8 mouse cellular contexts compared by ENCODE assay signal in the genomic region with DNA sequence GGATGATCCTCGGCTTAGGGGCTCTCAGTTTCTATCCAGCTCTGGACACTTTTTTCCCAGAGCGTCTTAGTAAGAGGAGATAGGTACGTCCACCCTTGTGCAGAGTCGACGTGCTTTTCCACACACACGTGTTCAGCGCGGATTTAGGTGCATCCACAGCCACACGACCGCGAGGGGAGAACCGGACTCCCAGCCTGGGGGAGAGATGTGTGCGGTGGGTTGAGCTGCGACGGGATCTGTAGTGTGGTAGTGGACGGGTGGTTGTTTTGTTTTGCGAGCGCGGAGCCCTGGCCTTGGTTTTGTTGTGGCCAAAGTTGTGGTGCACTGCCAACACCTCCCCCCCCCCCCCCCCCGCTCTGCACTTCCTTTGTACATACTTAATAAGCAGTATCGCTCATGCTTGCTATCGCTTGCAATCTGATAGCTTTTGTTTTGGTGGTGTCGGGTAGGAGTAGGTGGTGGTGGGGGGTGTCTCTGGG. TPM values are rescaled to one million over a fixed set of nuclear protein-coding genes. Genes with fewer than 3 reads are reported as not detected.
A peak's percentile ranks its signal among the peaks of the same experiment; 100 is the strongest.
DNase-seq lines count a peak whose midpoint lies in the region; ATAC-seq and TF ChIP-seq lines count a peak whose summit lies in the region.

No protein-coding gene starts in this region.

- peak overlapping the region; percentile 62 for H3K4me3 ChIP-seq in forebrain, embryonic 11.5 days (ENCODE audit: low read depth, low read length)
- H3K4me3 ChIP-seq in kidney, adult 2 months (ENCODE audit: insufficient read depth, low read depth, low read length), result peak overlapping the region; percentile 95

- peak overlapping the region; percentile 98 for H3K4me2 ChIP-seq in forebrain, embryonic 11.5 days (ENCODE audit: low read depth, low read length, severe bottlenecking)

- no peak for TF ChIP-seq POLR2A in kidney, adult 2 months (IDR thresholded peaks at IDR 0.05; ENCODE audit: low read depth, low read length)

- H3K27me3 ChIP-seq in forebrain, embryonic 11.5 days (ENCODE audit: control insufficient read depth, insufficient read depth, low read length), result no peaks in the 10 kb centered on the region
- H3K27me3 ChIP-seq in kidney, adult 2 months (replicated peaks; ENCODE audit: control insufficient read depth, insufficient read depth, low read length), result no peaks in the 10 kb centered on the region

- no peaks in the 10 kb centered on the region for H3K36me3 ChIP-seq in forebrain, embryonic 11.5 days (ENCODE audit: control insufficient read depth, insufficient read depth, low read length)
- no peaks in the 10 kb centered on the region for H3K36me3 ChIP-seq in kidney, adult 2 months (ENCODE audit: control insufficient read depth, insufficient read depth, low read length)

- peaks cover 9% of the 10 kb centered on the region; the same call in 1 of the 2 replicates for H3K4me1 ChIP-seq in forebrain, embryonic 11.5 days (replicated peaks; ENCODE audit: control insufficient read depth, insufficient read depth, low read length)
- peaks cover 20% of the 10 kb centered on the region for H3K4me1 ChIP-seq in kidney, adult 2 months (ENCODE audit: control insufficient read depth, insufficient read depth, low read length)

- peak; percentile 9 for ATAC-seq in CD4-positive, CD25-positive, alpha-beta regulatory T cell, adult 4 months
- ATAC-seq in forebrain, embryonic 11.5 days (replicated peaks; ENCODE audit: low FRiP score), result no peak

- no peak for TF ChIP-seq CTCF in kidney, adult 2 months (conservative IDR thresholded peaks at IDR 0.05; ENCODE audit: insufficient read depth, insufficient read length, low read depth, low read length)

- H3K9me3 ChIP-seq in forebrain, embryonic 11.5 days (ENCODE audit: control insufficient read depth, low read length), result no peaks in the 10 kb centered on the region

- H3K27ac ChIP-seq in forebrain, embryonic 11.5 days (ENCODE audit: low read depth, low read length), result no peak overlapping the region
- peak overlapping the region; percentile 67 for H3K27ac ChIP-seq in kidney, adult 2 months (ENCODE audit: insufficient read depth, low read depth, low read length)

- H3K9ac ChIP-seq in forebrain, embryonic 11.5 days (ENCODE audit: low read length), result peak overlapping the region; percentile 96

- peak; percentile 71 for DNase-seq in adrenal gland, adult 2 months
- DNase-seq in adrenal gland, adult 8-10 months, result no peak
- peak; percentile 65 for DNase-seq in forebrain, embryonic 11.5 days (ENCODE audit: low spot score)
- peak; percentile 53 for DNase-seq in kidney, adult 2 months
- peak; percentile 17 for DNase-seq in lung, postnatal 14 days
- peak; percentile 36 for DNase-seq in thymus, postnatal 4 days
- DNase-seq in right cerebral cortex, adult 18-20 months, result no peak

- under 1% methylated on average over 23 of the region's 23 CpGs for WGBS in forebrain, embryonic 11.5 days
- WGBS in kidney, adult 2 months, result under 1% methylated on average over 23 of the region's 23 CpGs

RNA-seq across cellular contexts. Expression of gene Igf1r, which starts 1.2 kb away (rescaled TPM):
- total RNA-seq in adrenal gland, adult 2 months (2021), result 10 to 100 TPM; 41.2 to 95.1 TPM
- 14.8 and 21.3 TPM in 2 replicates for polyA plus RNA-seq in adrenal gland, adult 2 months (2012; rRNA removed)
- total RNA-seq in adrenal gland, adult 8-10 months (2022), result 100 to 1,000 TPM in 2 of 4 experiments, 10 to 100 TPM in 2; 81.3 to 138 (median 103) TPM
- 10 to 100 TPM; 20.0 to 30.4 TPM for polyA plus RNA-seq in CD4-positive, CD25-positive, alpha-beta regulatory T cell, adult 4 months (2017; shearing (Covaris generic))
- polyA plus RNA-seq in forebrain, embryonic 11.5 days (2014; fragmentation: Nextera tagmentation; extraction: Ambion mirVana), result 17.7 and 18.3 TPM in 2 replicates
- polyA plus RNA-seq in kidney, adult 2 months (2012; rRNA removed), result 26.2 and 29.2 TPM in 2 replicates

Comparison
In these comparisons a context has a peak if more than half of its experiments do, and no peak if none do; other contexts are left out.
1. DNase-seq: peak in adrenal gland, adult 2 months (single experiment), forebrain, embryonic 11.5 days (single experiment), kidney, adult 2 months (single experiment), lung, postnatal 14 days (single experiment) and thymus, postnatal 4 days (single experiment); none in adrenal gland, adult 8-10 months (single experiment) and right cerebral cortex, adult 18-20 months (single experiment).